Mouse (Mus musculus) frontal cortex, postnatal 36 days (tissue): ENCODE measurements at regions not wholly inside any gene's neighbourhood (a gene's known extent, or its start where the extent isn't known, plus 50 kb on each side); places are given as distances from the start of the nearest gene placed in this dataset.
"Not testable (repeated sequence)": the region's sequence is repeated elsewhere in the genome, so short reads cannot be mapped to it uniquely, and the experiment has no call there.

Source experiments
- DNase-seq, 2 experiments: peaks; one replicate each; pipeline ENCODE4 v3.0.0; 2022; ENCODE audit warnings: low spot score in 2 of 2

DNA sequence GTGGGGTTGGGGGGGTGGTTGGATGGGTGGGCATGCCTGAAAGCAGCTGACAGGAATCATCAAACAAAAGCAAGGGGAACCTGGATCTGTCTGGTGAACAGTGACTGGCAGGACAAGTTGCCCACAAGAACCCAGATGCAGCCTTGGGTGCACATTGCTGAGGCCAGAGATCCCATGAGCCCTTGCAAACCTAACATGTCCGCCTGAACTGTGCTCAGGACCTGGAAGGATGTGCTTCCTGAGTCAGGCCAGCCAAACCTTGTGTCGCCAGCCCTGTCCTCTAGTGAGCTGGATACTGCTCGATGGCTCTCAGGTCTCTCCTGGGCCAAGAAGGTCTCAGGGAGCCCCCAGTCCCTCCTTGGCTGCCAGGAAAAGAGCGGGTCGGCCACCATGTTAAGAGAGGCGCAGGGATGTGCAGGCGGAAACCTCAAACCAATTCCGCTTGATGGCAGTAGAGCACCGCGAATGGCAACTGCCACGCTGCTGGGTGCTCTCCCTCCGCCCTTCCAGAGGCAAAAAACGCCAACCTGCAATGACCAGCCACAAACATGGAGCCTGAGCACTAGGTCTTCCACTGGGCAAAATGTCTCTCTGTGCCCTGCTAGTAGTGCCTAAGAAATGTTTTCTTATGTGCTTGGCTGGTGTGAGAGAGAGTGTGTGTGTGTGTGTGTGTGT lies 140.2 kb downstream of the Pls3 start:
- peak in 1 of 2 experiments; percentile 76 for DNase-seq

DNA sequence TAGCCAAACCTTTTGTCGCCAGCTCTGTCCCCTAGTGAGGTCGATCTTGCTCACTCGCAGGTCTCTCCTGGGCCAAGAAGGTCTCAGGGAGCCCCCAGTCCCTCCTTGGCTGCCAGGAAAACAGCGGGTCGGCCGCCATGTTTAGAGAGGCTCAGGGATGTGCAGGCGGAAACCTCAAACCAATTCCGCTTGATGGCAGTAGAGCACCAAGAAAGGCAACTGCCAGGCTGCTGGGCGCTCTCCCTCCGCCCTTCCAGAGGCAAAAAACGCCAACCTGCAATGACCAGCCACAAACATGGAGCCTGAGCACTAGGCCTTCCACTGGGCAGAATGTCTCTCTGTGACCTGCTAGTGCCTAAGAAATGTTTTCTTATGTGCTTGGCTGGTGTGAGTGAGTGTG lies 141.3 kb downstream of the Pls3 start:
- DNase-seq, result peak in 1 of 2 experiments; percentile 79

DNA sequence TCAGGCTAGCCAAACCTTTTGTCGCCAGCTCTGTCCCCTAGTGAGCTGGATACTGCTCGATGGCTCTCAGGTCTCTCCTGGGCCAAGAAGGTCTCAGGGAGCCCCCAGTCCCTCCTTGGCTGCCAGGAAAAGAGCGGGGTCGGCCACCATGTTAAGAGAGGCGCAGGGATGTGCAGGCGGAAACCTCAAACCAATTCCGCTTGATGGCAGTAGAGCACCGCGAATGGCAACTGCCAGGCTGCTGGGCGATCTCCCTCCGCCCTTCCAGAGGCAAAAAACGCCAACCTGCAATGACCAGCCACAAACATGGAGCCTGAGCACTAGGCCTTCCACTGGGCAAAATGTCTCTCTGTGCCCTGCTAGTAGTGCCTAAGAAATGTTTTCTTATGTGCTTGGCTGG lies 145.2 kb downstream of the Pls3 start:
- DNase-seq, result not testable (repeated sequence)

DNA sequence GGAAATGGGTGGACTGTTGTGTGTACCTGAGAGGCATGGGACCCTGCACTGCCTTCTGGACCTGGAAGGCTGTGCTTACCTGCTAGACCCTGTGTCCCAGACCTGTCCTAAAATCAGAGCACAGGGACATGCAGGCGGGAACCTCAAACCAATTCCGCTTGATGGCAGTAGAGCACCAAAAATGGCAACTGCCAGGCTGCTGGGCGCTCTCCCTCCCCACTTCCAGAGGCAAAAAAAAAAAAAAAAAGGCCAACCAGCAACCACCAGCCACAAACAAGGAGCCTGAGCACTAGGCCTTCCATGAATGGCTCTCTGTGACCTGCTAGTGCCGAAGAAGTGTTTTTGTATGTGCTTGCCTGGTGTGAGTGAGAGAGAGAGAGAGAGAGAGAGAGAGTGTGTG lies 146.5 kb downstream of the Pls3 start:
- peak in 1 of 2 experiments; percentile 36 for DNase-seq

DNA sequence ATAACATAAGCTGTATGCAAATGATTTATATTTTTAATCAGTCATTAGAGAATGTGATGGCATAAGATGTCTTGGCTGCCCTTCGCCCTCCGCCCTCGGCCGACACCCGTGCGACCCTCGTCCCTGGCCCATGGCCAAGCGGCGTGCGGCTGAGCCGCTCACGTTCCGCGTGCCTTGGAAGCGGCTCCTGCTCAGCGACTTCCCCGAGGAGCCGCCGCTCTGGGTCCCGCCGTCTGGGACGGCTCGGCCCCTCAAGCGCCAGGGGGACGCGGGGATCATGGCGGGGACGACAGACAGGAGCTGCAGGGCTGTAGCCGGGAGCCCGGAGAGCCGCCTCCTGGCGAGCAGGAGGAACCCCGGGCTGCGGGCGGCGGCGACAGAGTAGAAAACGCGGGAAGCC lies 145.5 kb upstream of the Rab39b start:
- not testable (repeated sequence) for DNase-seq

DNA sequence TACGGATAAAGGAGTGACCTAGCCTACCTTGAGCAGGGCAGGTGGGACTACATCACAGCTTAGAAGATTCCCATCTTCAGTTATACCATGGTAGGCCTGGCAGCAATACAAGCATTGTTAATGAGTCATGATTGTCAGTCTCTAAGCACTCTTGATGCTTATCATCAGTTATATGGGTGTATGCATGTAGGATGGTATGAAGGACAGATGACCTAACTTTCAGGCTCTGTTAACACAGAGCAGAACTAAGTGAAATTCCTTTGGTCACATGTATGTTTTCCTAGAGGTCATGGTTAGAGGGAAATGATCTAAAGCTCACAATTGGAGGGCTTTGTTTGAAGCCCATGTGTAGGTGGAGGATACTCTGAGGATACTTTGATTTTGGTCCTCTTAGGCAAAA lies 121.9 kb upstream of the Rab39b start:
- no peak for DNase-seq

DNA sequence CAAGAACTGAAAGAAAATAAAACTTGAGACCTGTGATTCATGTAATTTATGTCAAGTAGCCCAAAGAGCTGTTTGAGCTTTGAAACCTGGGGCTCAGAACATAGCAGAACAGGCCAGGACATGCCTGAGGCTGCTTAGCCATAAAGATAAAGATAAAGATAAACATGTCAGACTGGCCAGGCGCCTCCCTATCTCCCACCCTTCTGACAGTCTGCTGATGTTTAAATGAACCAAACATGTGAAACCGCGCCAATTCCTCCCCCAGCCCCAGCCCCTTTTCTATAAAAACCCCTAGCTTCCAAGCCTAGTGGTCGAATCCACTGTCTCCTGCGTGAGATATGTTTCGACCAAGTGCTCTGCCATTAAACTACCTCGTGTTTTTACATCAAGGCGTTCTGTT lies 97.2 kb upstream of the Rab39b start:
- DNase-seq, result not testable (repeated sequence)

DNA sequence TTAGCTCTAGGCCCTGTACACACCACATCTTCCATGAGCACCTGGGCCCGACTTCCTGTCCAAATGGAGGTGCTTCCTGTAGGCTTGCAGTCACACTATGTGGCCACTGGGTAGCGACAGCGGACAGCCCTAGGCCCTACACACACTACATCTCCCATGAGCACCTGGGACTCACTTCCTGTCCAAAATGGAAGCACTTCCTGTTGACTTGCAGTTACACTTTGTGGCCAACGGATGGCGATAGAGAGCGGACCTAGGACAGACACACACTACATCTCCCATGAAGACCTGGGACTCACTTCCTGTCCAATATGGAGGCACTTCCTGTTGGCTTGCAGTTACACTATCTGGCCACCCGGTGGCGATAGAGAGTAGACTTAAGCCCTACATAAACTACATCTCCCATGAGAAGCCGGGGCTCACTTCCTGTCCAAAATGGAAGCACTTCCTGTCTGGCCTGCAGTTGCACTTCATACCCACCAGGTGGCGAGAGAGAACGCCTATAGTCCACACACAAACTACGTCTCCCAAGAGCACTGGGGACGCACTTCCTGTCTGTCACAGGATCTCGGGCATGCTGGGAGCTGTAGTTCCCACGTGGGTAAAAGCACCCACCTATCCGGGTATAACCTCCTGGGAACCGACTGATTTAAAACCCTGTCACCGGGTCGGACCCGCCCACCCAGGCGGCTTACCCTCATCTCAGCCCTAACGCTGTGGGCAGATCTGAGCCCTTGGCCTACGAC lies 96.1 kb upstream of the Rab39b start:
- peak; percentile 92 to 97 for DNase-seq

DNA sequence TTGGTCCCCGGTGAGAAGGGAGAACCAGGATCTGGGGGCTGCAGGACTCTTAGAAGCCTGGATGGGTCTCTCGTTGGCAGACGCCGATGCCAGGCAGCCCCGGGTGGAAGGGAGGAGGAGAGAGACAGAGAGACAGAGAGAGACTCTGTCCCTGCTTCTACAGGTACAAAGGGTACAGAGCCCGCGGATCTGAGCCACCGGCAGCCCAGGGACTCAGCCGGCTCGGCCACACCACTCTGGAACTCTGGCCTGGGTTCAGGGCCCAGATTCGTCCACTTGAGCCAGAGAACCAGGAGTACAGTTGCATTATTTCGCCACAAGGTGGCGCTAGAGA lies 95.5 kb upstream of the Rab39b start:
- DNase-seq, result no peak

DNA sequence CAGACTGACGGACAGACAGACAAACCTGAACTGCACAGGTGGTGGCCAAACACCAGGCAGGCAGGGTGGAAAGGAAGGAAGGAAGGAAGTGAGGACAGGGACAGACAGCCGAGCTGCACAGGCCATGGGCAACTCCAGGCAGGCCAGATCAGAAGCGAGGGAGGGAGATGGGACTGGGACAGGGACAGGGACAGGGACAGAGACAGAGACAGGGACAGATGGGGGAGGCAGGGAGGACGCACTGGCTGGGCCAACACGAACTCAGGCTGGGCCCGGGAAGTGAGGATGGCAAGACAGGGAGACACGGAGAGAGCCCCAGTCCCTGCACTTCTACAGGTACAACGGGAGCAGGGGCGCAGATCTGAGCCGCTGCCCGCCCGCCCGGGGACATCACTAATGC lies 94.9 kb upstream of the Rab39b start:
- peak in 1 of 2 experiments; percentile 3 for DNase-seq

DNA sequence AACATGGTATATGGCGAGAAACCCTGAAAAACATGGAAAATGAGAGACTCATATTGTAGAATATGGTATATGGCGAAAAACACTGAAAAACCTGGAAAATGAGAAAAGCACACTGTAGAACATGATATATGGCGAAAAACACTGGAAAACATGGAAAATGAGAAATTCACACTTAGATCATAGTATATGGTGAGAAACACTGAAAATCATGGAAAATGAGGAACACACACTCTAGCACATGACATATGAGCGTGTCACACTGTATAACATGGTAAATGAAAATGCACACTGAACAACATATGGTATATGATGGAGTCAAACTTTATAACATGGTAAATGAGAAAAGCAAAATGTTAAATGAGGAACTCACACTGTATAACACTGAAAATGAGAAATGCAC lies 89.6 kb upstream of the Rab39b start:
- DNase-seq, result no peak

DNA sequence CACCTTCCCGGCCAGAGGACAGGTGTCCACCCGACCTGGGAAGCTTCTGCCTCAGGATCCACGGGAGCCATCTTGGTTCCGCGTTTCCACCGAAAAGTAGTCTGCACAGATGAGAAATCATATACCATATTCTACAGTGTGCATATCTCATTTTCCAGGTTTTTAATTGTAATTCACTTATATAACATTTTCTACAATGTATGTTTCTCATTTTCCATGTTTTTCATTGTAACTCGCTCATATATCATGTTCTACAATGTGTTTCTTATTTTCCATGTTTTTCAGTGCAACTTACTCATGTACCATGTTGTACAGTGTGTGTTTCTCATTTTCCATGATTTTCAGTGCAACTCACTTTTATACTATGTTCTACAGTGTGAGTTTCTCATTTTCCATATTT lies 65.4 kb upstream of the Rab39b start:
- no peak for DNase-seq
